Mouse (Mus musculus): ENCODE results near the gene Ephx3. TPM values are rescaled to one million over a fixed set of nuclear protein-coding genes. Genes with fewer than 3 reads are reported as not detected.
A peak's percentile ranks its signal among the peaks of the same experiment; 100 is the strongest.

The Ephx3 gene
- polyA plus RNA-seq, 1 experiment from 2014 or later: not detected

- H3K27me3 ChIP-seq (replicated peaks; ENCODE audit: control insufficient read depth, insufficient read depth, low read length): no peaks in the 10 kb centered on the region
- peaks cover 31% of the 10 kb centered on the region for H3K4me1 ChIP-seq (replicated peaks; ENCODE audit: control insufficient read depth, insufficient read depth, low read length)
- peak within 1 kb of the TSS; percentile 78 for H3K4me2 ChIP-seq (ENCODE audit: low read length)
- H3K27ac ChIP-seq (ENCODE audit: low read depth): peak within 1 kb of the TSS; percentile 87
- peak within 1 kb of the TSS; percentile 71 for H3K4me3 ChIP-seq (ENCODE audit: low read depth, low read length)
- peak within 1 kb of the TSS; percentile 64 for H3K9ac ChIP-seq (ENCODE audit: low read length)
- no peaks in the 10 kb centered on the region for H3K36me3 ChIP-seq (ENCODE audit: control insufficient read depth, insufficient read depth, low read length)
- WGBS: under 1% methylated on average over 23 of the region's 39 CpGs
- peak; percentile 67 for ATAC-seq (replicated peaks; ENCODE audit: low FRiP score, low TSS enrichment, low read depth)
- peak; percentile 84 for DNase-seq (ENCODE audit: low spot score)
- no peaks in the 10 kb centered on the region for H3K9me3 ChIP-seq (ENCODE audit: control insufficient read depth, low read length)
These were observed 22.7 kb downstream of the Ephx3 start, which contains the start of gene Notch3 for GRCm38 (mm10) chr17:32166687-32167086. TSS of gene Notch3 (minus strand) at chr17:32166852.

GRCm38 (mm10) chr17:32165803-32166595 is 23.4 kb downstream of the Ephx3 start:
- peak; percentile 51 for ATAC-seq (replicated peaks; ENCODE audit: low FRiP score, low TSS enrichment, low read depth)
- H3K4me3 ChIP-seq (ENCODE audit: low read depth, low read length): peak overlapping the region; percentile 71
- peak overlapping the region; percentile 87 for H3K27ac ChIP-seq (ENCODE audit: low read depth)
- peak; percentile 95 for DNase-seq (ENCODE audit: low spot score)
- no peaks in the 10 kb centered on the region for H3K36me3 ChIP-seq (ENCODE audit: control insufficient read depth, insufficient read depth, low read length)
- peak overlapping the region; percentile 64 for H3K9ac ChIP-seq (ENCODE audit: low read length)
- H3K9me3 ChIP-seq (ENCODE audit: control insufficient read depth, low read length): no peaks in the 10 kb centered on the region
- under 1% methylated on average over 26 of the region's 43 CpGs for WGBS
- H3K4me2 ChIP-seq (ENCODE audit: low read length): peak overlapping the region; percentile 78
- H3K27me3 ChIP-seq (replicated peaks; ENCODE audit: control insufficient read depth, insufficient read depth, low read length): no peaks in the 10 kb centered on the region
- H3K4me1 ChIP-seq (replicated peaks; ENCODE audit: control insufficient read depth, insufficient read depth, low read length): peaks cover 31% of the 10 kb centered on the region

GRCm38 (mm10) chr17:32165266-32165802 is 24.0 kb downstream of the Ephx3 start:
- peak overlapping the region; percentile 87 for H3K27ac ChIP-seq (ENCODE audit: low read depth)
- 7% methylated on average over 9 of the region's 9 CpGs for WGBS
- DNase-seq (ENCODE audit: low spot score) (peak; percentile 72), ATAC-seq (replicated peaks; ENCODE audit: low FRiP score, low TSS enrichment, low read depth) (peak; percentile 16; the same call in 1 of the 2 replicates)
- peaks cover 4% of the 10 kb centered on the region; the same call in 1 of the 2 replicates for H3K36me3 ChIP-seq (ENCODE audit: control insufficient read depth, insufficient read depth, low read length)
- peak overlapping the region; percentile 64 for H3K9ac ChIP-seq (ENCODE audit: low read length)
- H3K4me1 ChIP-seq (replicated peaks; ENCODE audit: control insufficient read depth, insufficient read depth, low read length): peaks cover 31% of the 10 kb centered on the region
- peak overlapping the region; percentile 78 for H3K4me2 ChIP-seq (ENCODE audit: low read length)
- H3K4me3 ChIP-seq (ENCODE audit: low read depth, low read length): peak overlapping the region; percentile 71
- H3K27me3 ChIP-seq (replicated peaks; ENCODE audit: control insufficient read depth, insufficient read depth, low read length): no peaks in the 10 kb centered on the region
- no peaks in the 10 kb centered on the region for H3K9me3 ChIP-seq (ENCODE audit: control insufficient read depth, low read length)

- DNase-seq (ENCODE audit: low spot score) (no peak), ATAC-seq (replicated peaks; ENCODE audit: low FRiP score, low TSS enrichment, low read depth) (no peak)
- no peak overlapping the region for H3K4me3 ChIP-seq (ENCODE audit: low read depth, low read length)
- no peak overlapping the region; the same call in 1 of the 2 replicates for H3K27ac ChIP-seq (ENCODE audit: low read depth)
- H3K36me3 ChIP-seq (ENCODE audit: control insufficient read depth, insufficient read depth, low read length): peaks cover 4% of the 10 kb centered on the region; the same call in 1 of the 2 replicates
- H3K4me1 ChIP-seq (replicated peaks; ENCODE audit: control insufficient read depth, insufficient read depth, low read length): peaks cover 31% of the 10 kb centered on the region
- peak overlapping the region; percentile 78 for H3K4me2 ChIP-seq (ENCODE audit: low read length)
- no peak overlapping the region for H3K9ac ChIP-seq (ENCODE audit: low read length)
- H3K27me3 ChIP-seq (replicated peaks; ENCODE audit: control insufficient read depth, insufficient read depth, low read length): no peaks in the 10 kb centered on the region
- H3K9me3 ChIP-seq (ENCODE audit: control insufficient read depth, low read length): no peaks in the 10 kb centered on the region
These were observed 24.6 kb downstream of the Ephx3 start for GRCm38 (mm10) chr17:32164780-32165179.

GRCm38 (mm10) chr17:32163910-32164650 is 25.3 kb downstream of the Ephx3 start:
- Histone ChIP-seq H3K4me1 (replicated peaks; ENCODE audit: control insufficient read depth, insufficient read depth, low read length) (peaks cover 31% of the 10 kb centered on the region), H3K27me3 (replicated peaks; ENCODE audit: control insufficient read depth, insufficient read depth, low read length) (no peaks in the 10 kb centered on the region), H3K4me2 (ENCODE audit: low read length) (peak overlapping the region; percentile 12), H3K9me3 (ENCODE audit: control insufficient read depth, low read length) (no peaks in the 10 kb centered on the region), H3K27ac (ENCODE audit: low read depth) (peak overlapping the region; percentile 33; the same call in 1 of the 2 replicates), H3K9ac (ENCODE audit: low read length) (no peak overlapping the region), H3K36me3 (ENCODE audit: control insufficient read depth, insufficient read depth, low read length) (peaks cover 4% of the 10 kb centered on the region; the same call in 1 of the 2 replicates), H3K4me3 (ENCODE audit: low read depth, low read length) (no peak overlapping the region)
- 44% methylated on average over 6 of the region's 6 CpGs for WGBS
- ATAC-seq (replicated peaks; ENCODE audit: low FRiP score, low TSS enrichment, low read depth): no peak
- no peak for DNase-seq (ENCODE audit: low spot score)

GRCm38 (mm10) chr17:32162112-32162850 is 27.1 kb downstream of the Ephx3 start:
- ATAC-seq (replicated peaks; ENCODE audit: low FRiP score, low TSS enrichment, low read depth): peak; percentile 59

GRCm38 (mm10) chr17:32160882-32161281 is 28.5 kb downstream of the Ephx3 start:
- no peaks in the 10 kb centered on the region for H3K9me3 ChIP-seq (ENCODE audit: control insufficient read depth, low read length)
- H3K4me2 ChIP-seq (ENCODE audit: low read length): no peak overlapping the region
- H3K9ac ChIP-seq (ENCODE audit: low read length): no peak overlapping the region
- peaks cover 31% of the 10 kb centered on the region for H3K36me3 ChIP-seq (ENCODE audit: control insufficient read depth, insufficient read depth, low read length)
- no peak overlapping the region for H3K4me3 ChIP-seq (ENCODE audit: low read depth, low read length)
- ATAC-seq (replicated peaks; ENCODE audit: low FRiP score, low TSS enrichment, low read depth) (no peak), DNase-seq (ENCODE audit: low spot score) (no peak)
- H3K27ac ChIP-seq (ENCODE audit: low read depth): no peak overlapping the region
- peaks cover 27% of the 10 kb centered on the region for H3K4me1 ChIP-seq (replicated peaks; ENCODE audit: control insufficient read depth, insufficient read depth, low read length)
- H3K27me3 ChIP-seq (replicated peaks; ENCODE audit: control insufficient read depth, insufficient read depth, low read length): no peaks in the 10 kb centered on the region
- 69% methylated on average over 4 of the region's 4 CpGs for WGBS

More at GRCm38 (mm10) chr17:32162112-32162850, 27.1 kb downstream of the Ephx3 start:
- DNase-seq (ENCODE audit: low spot score): peak; percentile 92
- Histone ChIP-seq H3K4me1 (replicated peaks; ENCODE audit: control insufficient read depth, insufficient read depth, low read length) (peaks cover 31% of the 10 kb centered on the region), H3K4me3 (ENCODE audit: low read depth, low read length) (peak overlapping the region; percentile 38), H3K36me3 (ENCODE audit: control insufficient read depth, insufficient read depth, low read length) (peaks cover 21% of the 10 kb centered on the region), H3K4me2 (ENCODE audit: low read length) (peak overlapping the region; percentile 57), H3K9me3 (ENCODE audit: control insufficient read depth, low read length) (no peaks in the 10 kb centered on the region), H3K27me3 (replicated peaks; ENCODE audit: control insufficient read depth, insufficient read depth, low read length) (no peaks in the 10 kb centered on the region), H3K27ac (ENCODE audit: low read depth) (peak overlapping the region; percentile 10; the same call in 1 of the 2 replicates), H3K9ac (ENCODE audit: low read length) (peak overlapping the region; percentile 35)
- 2% methylated on average over 58 of the region's 58 CpGs for WGBS

- no peak for ATAC-seq (replicated peaks; ENCODE audit: low FRiP score, low TSS enrichment, low read depth)
- Histone ChIP-seq H3K27ac (ENCODE audit: low read depth) (no peak overlapping the region), H3K27me3 (replicated peaks; ENCODE audit: control insufficient read depth, insufficient read depth, low read length) (no peaks in the 10 kb centered on the region), H3K36me3 (ENCODE audit: control insufficient read depth, insufficient read depth, low read length) (peaks cover 52% of the 10 kb centered on the region), H3K9me3 (ENCODE audit: control insufficient read depth, low read length) (no peaks in the 10 kb centered on the region), H3K4me1 (replicated peaks; ENCODE audit: control insufficient read depth, insufficient read depth, low read length) (peaks cover 9% of the 10 kb centered on the region), H3K4me3 (ENCODE audit: low read depth, low read length) (no peak overlapping the region), H3K9ac (ENCODE audit: low read length) (no peak overlapping the region), H3K4me2 (ENCODE audit: low read length) (no peak overlapping the region)
- WGBS: 87% methylated on average over 13 of the region's 13 CpGs
- no peak for DNase-seq (ENCODE audit: low spot score)
These were observed 30.5 kb downstream of the Ephx3 start for GRCm38 (mm10) chr17:32158841-32159240.

All from intestine, embryonic 14.5 days (tissue).